Mouse (Mus musculus): ENCODE measurements around the gene Cxcr5. TPM values are rescaled to one million over a fixed set of nuclear protein-coding genes. Genes with fewer than 3 reads are reported as not detected.

Cxcr5 gene
- polyA plus RNA-seq, 1 experiment from 2014 or later: not detected

DNA sequence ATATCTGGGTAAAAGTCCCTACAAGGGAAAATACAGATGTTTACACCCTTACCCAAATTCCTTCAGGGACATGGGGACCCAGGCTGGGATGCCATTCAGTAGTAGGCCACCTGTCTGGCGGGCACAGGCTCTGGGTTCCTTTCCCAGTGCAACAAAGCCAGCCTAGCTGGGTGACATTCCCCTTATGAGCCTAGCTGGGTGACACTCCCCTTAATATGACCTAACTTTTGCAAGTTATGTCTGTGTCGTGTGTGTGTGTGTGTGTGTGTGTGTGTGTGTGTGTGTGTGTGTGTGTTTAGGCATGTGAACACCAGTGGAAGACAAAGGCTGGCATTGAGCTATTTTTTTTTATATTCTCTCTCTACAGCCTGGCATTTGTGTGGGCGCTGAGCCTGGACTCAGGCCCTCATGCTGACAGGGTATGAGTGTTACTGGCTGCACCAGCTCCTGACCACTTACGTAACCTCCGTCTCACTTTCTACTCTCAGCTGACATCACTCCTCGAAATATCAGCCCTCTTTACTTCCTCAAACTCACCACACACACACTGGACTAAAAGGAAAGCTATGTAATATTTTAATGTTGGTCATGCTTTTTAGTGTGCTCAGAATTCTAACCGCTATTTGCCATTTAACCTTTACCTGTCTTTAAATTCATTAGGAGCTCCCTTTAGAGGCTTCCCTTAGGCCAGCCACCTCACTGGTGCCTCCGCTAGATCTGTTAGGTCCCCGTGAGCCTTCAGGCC, 5.8 kb upstream of the Cxcr5 start:
- no peak for ATAC-seq (ENCODE audit: insufficient number of reproducible peaks, insufficient read depth, low FRiP score, low TSS enrichment, low read depth)
- H3K36me3 ChIP-seq: no peaks in the 10 kb centered on the region
- no peaks in the 10 kb centered on the region for H3K9me3 ChIP-seq
- H3K27me3 ChIP-seq: no peaks in the 10 kb centered on the region
- H3K4me1 ChIP-seq (replicated peaks): 0 out of 2 replicates have a peak, but pooled peaks cover 3% of the 10 kb centered on the region
- 82% methylated on average over 9 of the region's 9 CpGs for WGBS
- no peak overlapping the region for H3K4me2 ChIP-seq
- no peak overlapping the region for H3K9ac ChIP-seq (replicated peaks)
- no peak overlapping the region for H3K4me3 ChIP-seq (replicated peaks)
- no peak overlapping the region for H3K27ac ChIP-seq

DNA sequence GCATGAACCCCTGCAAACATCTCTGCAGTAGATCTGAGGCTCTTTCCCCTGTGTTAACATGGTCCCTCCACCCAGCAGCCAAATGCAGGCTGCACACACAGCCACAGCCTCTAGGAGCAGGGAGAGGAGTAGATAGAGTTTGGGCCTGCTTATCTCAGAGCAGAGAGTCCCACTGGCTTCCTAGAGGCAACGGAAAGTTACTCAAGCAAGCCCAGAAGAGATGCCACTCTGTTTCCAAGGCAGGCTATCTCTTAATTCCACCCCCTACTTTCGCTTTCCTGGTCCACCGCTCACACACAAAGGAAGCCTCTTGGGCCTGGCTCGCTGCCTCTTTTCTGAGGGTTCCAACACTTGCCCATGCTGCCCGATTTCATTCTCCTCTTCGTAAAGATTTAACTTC, 3.7 kb upstream of the Cxcr5 start:
- Histone ChIP-seq H3K9me3 (no peaks in the 10 kb centered on the region), H3K36me3 (no peaks in the 10 kb centered on the region), H3K27me3 (no peaks in the 10 kb centered on the region), H3K4me1 (replicated peaks) (0 out of 2 replicates have a peak, but pooled peaks cover 3% of the 10 kb centered on the region), H3K4me3 (replicated peaks) (no peak overlapping the region), H3K4me2 (no peak overlapping the region), H3K27ac (no peak overlapping the region), H3K9ac (replicated peaks) (no peak overlapping the region)
- WGBS: 89% methylated on average over 6 of the region's 6 CpGs
- no peak for ATAC-seq (ENCODE audit: insufficient number of reproducible peaks, insufficient read depth, low FRiP score, low TSS enrichment, low read depth)

DNA sequence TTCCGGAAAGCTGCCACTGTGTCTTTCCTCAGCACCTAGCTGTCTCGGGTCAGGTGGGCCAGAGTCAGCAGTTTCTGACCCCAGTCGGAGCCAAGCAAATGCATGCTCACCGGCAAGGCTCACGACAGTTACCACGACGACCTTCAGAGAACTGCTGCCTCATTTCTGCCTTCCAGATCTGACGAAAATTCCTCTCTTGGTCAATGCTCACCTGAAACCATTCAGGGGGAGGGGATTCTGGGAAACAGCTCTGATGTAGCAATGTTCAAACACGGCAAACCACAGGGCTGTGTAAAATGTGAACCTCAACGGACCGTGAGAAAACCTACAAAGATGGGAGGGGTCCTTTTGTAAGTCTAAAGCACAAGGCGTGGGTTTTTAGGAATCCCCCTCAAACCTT, 1.3 kb upstream of the Cxcr5 start:
- no peak for ATAC-seq (ENCODE audit: insufficient number of reproducible peaks, insufficient read depth, low FRiP score, low TSS enrichment, low read depth)
- Histone ChIP-seq H3K9ac (replicated peaks) (no peak overlapping the region), H3K27ac (no peak overlapping the region), H3K4me3 (replicated peaks) (no peak overlapping the region), H3K4me2 (no peak overlapping the region), H3K36me3 (no peaks in the 10 kb centered on the region), H3K9me3 (no peaks in the 10 kb centered on the region), H3K4me1 (replicated peaks) (0 out of 2 replicates have a peak, but pooled peaks cover 3% of the 10 kb centered on the region), H3K27me3 (no peaks in the 10 kb centered on the region)
- 49% methylated on average over 12 of the region's 12 CpGs for WGBS

DNA sequence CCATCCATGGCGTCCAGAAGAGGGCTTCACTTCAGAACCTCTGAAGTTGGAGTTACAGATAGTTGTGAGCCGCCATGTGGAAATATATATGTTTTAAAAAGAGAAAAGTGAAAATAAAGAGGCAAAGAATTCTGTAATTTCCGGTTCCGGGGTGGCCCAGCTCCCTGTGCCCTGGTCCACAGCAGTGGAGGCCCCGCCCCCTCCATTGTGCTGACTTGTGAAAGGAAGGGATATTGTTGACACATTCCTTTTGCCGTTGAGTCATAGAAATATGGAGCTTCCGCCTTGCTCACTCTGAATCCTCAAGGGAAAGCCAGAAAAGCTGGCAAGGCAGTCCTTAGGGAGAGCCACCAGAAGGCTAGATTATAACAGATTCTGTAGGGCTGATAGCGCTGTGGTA, 9.5 kb downstream of the Cxcr5 start:
- no peaks in the 10 kb centered on the region for H3K9me3 ChIP-seq
- no peak for ATAC-seq (ENCODE audit: insufficient number of reproducible peaks, insufficient read depth, low FRiP score, low TSS enrichment, low read depth)
- no peaks in the 10 kb centered on the region for H3K27me3 ChIP-seq
- H3K4me1 ChIP-seq (replicated peaks): no peaks in the 10 kb centered on the region; the same call in 1 of the 2 replicates
- H3K4me2 ChIP-seq: no peak overlapping the region
- no peaks in the 10 kb centered on the region for H3K36me3 ChIP-seq
- H3K4me3 ChIP-seq (replicated peaks): no peak overlapping the region
- no peak overlapping the region for H3K9ac ChIP-seq (replicated peaks)
- no peak overlapping the region for H3K27ac ChIP-seq
- WGBS: 86% methylated on average over 8 of the region's 8 CpGs

DNA sequence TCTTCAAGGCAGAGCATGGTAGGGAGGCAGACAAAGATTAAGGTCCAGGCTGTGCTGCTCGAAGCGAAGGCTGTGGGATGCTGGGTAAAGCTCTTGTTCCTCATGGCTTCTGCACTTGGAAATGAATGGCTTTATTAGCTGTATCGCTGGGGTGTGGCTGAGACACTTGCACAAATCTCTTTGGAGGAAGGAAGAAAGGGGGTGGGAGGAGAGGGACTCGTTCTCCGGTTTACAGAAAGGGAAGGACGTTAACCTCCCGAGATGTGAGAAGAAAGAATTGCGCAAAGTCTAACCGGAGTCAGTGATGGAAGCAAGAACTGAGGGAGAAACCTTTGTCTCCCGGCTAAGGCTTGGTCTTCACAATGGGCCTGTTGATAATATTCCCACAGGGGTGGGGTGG, 10.5 kb downstream of the Cxcr5 start:
- no peak overlapping the region for H3K4me3 ChIP-seq (replicated peaks)

DNA sequence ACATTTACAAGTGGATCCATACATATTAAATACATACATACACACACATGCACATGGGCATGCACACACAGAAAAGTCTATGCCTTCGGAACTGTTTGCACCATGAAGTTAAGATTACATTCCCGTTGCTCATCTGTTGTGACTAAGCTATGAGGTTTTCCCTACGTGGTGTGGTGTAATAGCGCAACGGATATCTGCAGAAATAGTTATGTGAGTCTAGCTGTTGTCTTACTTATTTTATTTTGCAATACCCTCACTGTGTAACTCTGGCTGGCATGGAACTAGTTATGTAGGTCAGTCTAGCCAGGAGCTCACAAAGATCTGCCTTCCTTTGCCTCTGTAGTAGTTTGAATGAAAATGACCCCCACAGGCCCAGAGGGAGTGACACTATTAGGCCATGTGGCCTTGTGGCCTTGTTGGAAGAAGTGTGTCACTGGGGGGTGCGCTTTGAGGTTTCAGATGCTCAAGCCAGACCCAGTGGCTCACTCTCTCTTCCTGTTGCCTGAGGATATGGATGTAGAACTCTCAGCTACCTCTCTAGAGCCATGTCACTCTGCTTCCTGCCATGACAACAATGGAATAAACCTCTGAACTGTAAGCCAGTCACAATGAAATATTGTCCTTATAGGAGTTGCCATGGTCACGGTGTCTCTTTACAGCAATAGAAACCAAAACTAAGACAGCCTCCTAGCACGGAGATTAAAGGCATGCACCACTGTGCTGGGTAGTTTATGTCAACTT, 13.1 kb downstream of the Cxcr5 start:
- H3K4me2 ChIP-seq: no peak overlapping the region
- no peaks in the 10 kb centered on the region for H3K36me3 ChIP-seq
- no peaks in the 10 kb centered on the region for H3K4me1 ChIP-seq (replicated peaks)
- WGBS: 87% methylated on average over 8 of the region's 8 CpGs
- H3K9me3 ChIP-seq: no peaks in the 10 kb centered on the region
- no peak overlapping the region for H3K4me3 ChIP-seq (replicated peaks)
- no peaks in the 10 kb centered on the region for H3K27me3 ChIP-seq
- ATAC-seq (ENCODE audit: insufficient number of reproducible peaks, insufficient read depth, low FRiP score, low TSS enrichment, low read depth): no peak
- H3K27ac ChIP-seq: no peak overlapping the region
- H3K9ac ChIP-seq (replicated peaks): no peak overlapping the region

More for the DNA sequence above, 10.5 kb downstream of the Cxcr5 start:
- WGBS: 89% methylated on average over 10 of the region's 10 CpGs
- H3K4me2 ChIP-seq: no peak overlapping the region
- no peaks in the 10 kb centered on the region for H3K27me3 ChIP-seq
- no peak overlapping the region for H3K27ac ChIP-seq
- H3K4me1 ChIP-seq (replicated peaks): no peaks in the 10 kb centered on the region; the same call in 1 of the 2 replicates
- H3K9ac ChIP-seq (replicated peaks): no peak overlapping the region
- no peaks in the 10 kb centered on the region for H3K36me3 ChIP-seq
- ATAC-seq (ENCODE audit: insufficient number of reproducible peaks, insufficient read depth, low FRiP score, low TSS enrichment, low read depth): no peak
- no peaks in the 10 kb centered on the region for H3K9me3 ChIP-seq

DNA sequence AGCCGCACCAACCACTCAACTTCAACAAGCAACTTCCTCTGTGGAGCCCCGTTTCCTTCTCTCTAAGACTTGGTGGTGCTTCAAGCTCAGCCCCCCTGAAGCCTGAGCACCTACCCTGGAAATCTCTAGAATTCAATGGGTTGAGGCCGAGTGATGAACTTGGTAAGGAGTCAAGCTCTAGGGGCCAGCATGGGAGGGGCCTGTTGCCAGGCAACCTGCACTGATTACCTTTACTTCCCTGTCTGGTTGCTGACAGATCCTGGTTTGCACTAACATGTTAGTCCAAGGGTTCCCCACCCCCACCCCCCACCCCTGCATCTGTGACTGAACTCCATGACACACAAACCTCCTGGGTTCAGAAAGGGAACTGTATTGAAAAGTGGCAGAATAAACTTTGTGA, 16.7 kb downstream of the Cxcr5 start:
- H3K4me3 ChIP-seq (replicated peaks): no peak overlapping the region
- no peak overlapping the region for H3K27ac ChIP-seq
- 79% methylated on average over 3 of the region's 3 CpGs for WGBS
- H3K4me2 ChIP-seq: no peak overlapping the region
- H3K36me3 ChIP-seq: no peaks in the 10 kb centered on the region
- no peaks in the 10 kb centered on the region for H3K9me3 ChIP-seq
- no peaks in the 10 kb centered on the region for H3K4me1 ChIP-seq (replicated peaks)
- ATAC-seq (ENCODE audit: insufficient number of reproducible peaks, insufficient read depth, low FRiP score, low TSS enrichment, low read depth): no peak
- H3K9ac ChIP-seq (replicated peaks): no peak overlapping the region
- no peaks in the 10 kb centered on the region for H3K27me3 ChIP-seq

DNA sequence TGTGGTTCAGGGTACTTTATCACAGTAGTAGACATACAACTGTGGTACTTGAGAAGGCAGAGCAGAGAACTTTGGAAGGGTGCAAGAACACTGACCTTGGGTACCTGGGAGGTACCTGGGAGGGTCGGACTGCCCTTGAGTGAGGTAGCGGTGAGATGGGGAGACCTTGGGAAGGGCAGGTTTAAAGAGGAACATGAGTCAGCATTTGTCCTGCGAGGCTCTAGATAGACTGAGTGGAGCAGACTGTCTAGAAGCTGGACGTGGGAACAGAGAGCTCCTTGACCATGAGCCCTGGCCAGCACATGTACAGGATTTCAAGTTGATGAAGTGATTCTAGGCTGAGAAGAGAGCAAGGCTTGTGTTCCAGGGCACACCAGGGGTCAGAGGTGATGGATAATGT, 19.3 kb downstream of the Cxcr5 start:
- Histone ChIP-seq H3K4me2 (no peak overlapping the region), H3K4me1 (replicated peaks) (peaks cover 7% of the 10 kb centered on the region; the same call in 1 of the 2 replicates), H3K4me3 (replicated peaks) (no peak overlapping the region), H3K36me3 (no peaks in the 10 kb centered on the region), H3K27me3 (no peaks in the 10 kb centered on the region), H3K9me3 (no peaks in the 10 kb centered on the region), H3K27ac (no peak overlapping the region), H3K9ac (replicated peaks) (no peak overlapping the region)
- WGBS: 89% methylated on average over 4 of the region's 4 CpGs
- no peak for ATAC-seq (ENCODE audit: insufficient number of reproducible peaks, insufficient read depth, low FRiP score, low TSS enrichment, low read depth)

DNA sequence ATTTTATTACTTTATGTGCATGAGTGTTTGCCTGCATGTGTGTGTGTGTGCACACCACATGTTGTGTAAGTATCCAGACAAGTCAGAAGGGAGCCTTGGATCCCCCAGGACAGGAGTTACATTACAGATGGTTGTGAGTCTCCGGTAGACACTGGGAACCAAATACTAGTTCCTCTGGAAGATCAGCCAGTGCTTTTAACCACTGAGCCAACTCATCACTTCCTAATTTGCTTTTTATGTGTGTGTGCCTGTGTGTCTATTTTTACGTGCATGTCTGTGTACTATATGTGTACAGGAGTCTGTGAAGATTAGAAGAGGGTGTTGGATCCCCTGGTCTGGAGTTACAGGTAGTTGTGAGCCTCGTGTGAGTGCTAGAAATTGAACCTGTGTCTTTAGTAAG, 21.0 kb downstream of the Cxcr5 start:
- no peak overlapping the region for H3K9ac ChIP-seq (replicated peaks)
- no peak overlapping the region for H3K27ac ChIP-seq
- no peak overlapping the region for H3K4me3 ChIP-seq (replicated peaks)
- H3K9me3 ChIP-seq: no peaks in the 10 kb centered on the region
- WGBS: 79% methylated on average over 3 of the region's 3 CpGs
- peaks cover 9% of the 10 kb centered on the region; the same call in 1 of the 2 replicates for H3K4me1 ChIP-seq (replicated peaks)
- no peaks in the 10 kb centered on the region for H3K27me3 ChIP-seq
- no peaks in the 10 kb centered on the region for H3K36me3 ChIP-seq
- no peak overlapping the region for H3K4me2 ChIP-seq
- no peak for ATAC-seq (ENCODE audit: insufficient number of reproducible peaks, insufficient read depth, low FRiP score, low TSS enrichment, low read depth)

DNA sequence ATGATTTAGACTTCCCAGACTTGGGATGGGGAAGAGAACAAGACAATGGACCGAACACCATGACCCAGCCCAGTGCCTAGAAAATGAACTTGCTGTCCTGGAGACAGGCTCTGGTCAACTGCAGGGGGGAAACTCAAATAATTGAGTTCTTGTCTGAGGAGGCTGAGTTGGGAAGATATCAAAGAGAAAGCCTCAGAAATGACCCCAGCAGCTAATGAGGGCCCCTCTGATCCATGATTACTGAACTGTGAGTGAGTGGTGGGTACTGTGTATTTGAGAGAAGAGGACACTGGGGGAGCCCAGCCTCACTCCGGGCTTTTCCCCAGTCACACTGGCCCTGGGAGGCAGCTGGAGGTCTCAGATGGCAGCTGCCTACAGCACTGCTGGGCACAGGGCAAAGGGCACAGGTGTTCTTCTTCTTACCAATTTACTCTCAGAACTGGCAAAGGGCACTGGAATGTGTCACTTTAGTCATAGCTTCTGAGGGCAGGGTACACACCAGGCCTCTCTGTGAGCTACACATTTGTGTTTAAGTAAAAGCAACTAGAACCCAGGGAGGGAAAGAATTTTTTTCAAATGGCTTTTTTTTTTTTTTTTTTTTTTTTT, 21.8 kb downstream of the Cxcr5 start:
- Histone ChIP-seq H3K27me3 (no peaks in the 10 kb centered on the region), H3K9me3 (no peaks in the 10 kb centered on the region), H3K36me3 (no peaks in the 10 kb centered on the region), H3K4me2 (no peak overlapping the region), H3K9ac (replicated peaks) (no peak overlapping the region), H3K4me3 (replicated peaks) (no peak overlapping the region), H3K4me1 (replicated peaks) (peaks cover 9% of the 10 kb centered on the region; the same call in 1 of the 2 replicates), H3K27ac (no peak overlapping the region)
- WGBS: 36% methylated on average over 2 of the region's 2 CpGs
- ATAC-seq (ENCODE audit: insufficient number of reproducible peaks, insufficient read depth, low FRiP score, low TSS enrichment, low read depth): no peak

DNA sequence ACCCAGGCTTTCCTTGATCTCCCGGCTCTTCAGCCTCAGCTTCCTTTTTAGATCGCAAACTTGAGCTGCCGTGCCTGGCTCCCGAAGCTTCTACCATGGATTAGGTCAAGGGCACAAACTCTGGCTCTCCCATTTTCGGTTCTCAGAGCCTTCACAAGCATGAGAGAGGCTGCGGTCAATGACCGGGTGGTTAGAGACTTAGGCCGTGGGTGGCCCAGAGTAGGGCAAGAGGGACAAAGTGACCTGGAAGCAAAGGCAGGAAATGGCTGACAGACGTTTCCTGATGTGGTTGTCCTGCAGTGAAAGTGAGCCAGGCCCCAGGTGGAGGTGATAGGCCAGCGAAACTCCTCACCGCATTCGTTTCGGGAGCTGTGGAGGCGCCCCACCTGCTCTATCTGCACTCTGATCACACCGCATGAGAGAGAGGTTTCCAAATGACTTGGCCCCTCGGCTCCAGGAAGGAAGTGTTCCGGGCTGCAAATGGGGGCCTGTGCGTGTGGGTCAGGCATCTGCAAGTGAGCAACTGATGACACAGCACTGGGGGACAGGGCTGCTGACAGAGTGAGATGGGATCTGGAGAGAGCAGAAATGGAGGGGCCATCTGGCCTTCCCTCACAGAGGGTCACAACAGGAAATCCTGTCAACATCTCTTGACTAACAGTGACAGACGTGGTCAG, 23.9 kb downstream of the Cxcr5 start:
- no peak for ATAC-seq (ENCODE audit: insufficient number of reproducible peaks, insufficient read depth, low FRiP score, low TSS enrichment, low read depth)
- Histone ChIP-seq H3K9me3 (no peaks in the 10 kb centered on the region), H3K4me1 (replicated peaks) (peaks cover 15% of the 10 kb centered on the region; the same call in 1 of the 2 replicates), H3K4me2 (no peak overlapping the region), H3K4me3 (replicated peaks) (no peak overlapping the region), H3K27me3 (no peaks in the 10 kb centered on the region), H3K36me3 (no peaks in the 10 kb centered on the region), H3K9ac (replicated peaks) (no peak overlapping the region), H3K27ac (no peak overlapping the region)
- WGBS: 59% methylated on average over 19 of the region's 19 CpGs

Measured in limb, embryonic 12.5 days (tissue).